Mouse (Mus musculus) pancreas, adult 10 weeks (tissue): Measurements from ENCODE around the gene Wrnip1. TPM values are rescaled to one million over a fixed set of nuclear protein-coding genes. Genes with fewer than 3 reads are reported as not detected.

Source experiments
- polyA plus RNA-seq: library from polyadenylated mRNA; stranded (reverse); fragments of 350-450 nt; fragmentation: Illumina TruSeq; extraction: RNeasy Lipid Tissue Mini Kit (QIAGEN cat#74804); gene quantifications from one replicate; pipeline ENCODE4 v1.2.3, GENCODE M21; 2015; ENCODE audit warnings: low read depth, low replicate concordance; ENCODE audit not compliant: insufficient read depth

The Wrnip1 gene
- 10.4 TPM for polyA plus RNA-seq

DNA sequence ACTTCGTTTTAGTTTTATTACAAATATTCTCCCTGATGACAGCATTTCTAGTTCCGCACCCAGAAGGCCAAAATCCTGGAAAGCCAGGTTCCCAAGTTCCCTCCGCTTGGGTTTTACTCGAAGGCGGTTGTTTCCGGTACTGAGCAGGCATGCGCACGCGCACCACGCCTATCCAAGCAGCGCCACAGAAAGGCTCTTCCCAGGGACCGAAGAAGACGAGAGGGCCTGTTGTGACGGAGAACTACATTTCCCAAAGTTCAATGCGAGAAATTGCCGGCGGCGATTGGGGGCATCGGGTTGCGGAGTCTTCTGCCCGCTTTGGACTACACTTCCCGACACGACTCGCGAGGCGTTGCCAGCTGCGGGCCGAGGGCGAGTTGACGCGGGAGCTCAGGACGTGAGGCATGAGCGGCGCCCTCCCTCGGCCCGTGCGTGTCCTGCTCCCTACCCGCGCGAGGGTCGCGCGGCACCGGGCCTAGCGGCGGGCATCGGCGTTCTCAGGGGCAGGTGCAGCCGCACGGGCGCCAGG, at the start of gene Wrnip1:
Gene Wrnip1 (plus strand): TSS at position 346 of the 529 bp plus-strand sequence.

DNA sequence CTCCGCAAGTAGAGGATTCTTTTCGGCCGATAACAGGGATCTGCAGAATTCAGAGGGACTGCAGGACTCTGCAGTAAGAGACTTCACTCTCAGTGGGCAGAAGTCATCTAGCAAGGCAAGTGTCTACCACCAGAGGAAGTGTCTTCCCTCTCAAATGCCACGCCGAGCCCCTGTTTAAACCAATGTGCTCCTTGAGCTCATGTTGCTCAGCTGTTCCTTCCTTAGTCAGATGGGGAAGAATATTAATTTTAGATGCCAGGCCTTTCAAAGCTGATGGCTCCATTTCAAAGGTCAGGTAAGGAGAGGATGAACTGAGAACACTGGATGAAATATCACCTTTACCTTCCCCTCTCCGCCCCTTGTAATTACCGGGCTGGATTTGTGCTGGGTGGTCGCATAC, 18.0 kb upstream of the Wrnip1 start, which contains the start of gene Mylk4:
Gene Mylk4 (minus strand): TSS at position 139 of the 400 bp plus-strand sequence.

DNA sequence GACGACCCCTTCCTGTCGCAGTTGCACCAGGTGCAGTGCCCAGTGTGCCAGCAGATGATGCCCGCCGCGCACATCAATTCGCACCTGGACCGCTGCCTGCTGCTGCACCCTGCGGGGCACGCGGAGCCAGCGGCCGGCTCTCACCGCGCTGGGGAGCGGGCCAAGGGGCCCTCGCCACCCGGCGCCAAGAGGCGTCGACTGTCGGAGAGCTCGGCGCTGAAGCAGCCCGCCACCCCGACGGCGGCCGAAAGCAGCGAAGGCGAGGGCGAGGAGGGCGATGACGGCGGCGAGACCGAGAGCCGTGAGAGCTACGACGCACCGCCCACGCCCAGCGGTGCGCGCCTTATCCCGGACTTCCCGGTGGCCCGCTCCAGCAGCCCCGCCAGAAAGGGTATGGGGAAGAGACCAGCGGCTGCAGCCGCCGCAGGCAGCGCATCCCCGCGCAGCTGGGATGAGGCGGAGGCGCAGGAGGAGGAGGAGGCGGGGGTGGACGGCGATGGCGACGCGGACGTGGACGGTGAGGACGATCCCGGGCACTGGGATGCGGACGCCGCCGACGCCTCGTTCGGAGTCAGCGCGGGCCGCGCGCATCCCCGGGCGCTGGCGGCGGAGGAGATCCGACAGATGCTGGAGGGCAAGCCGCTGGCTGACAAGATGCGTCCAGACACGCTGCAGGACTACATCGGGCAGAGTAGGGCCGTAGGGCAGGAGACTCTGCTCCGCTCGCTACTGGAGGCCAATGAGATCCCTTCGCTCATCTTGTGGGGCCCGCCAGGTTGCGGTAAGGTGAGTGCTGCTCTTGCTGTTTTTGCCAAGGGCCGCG, 632 bp downstream of the Wrnip1 start, which contains the start of gene D930007J09Rik:
Gene D930007J09Rik (minus strand): TSS at position 591 of the 823 bp plus-strand sequence.

DNA sequence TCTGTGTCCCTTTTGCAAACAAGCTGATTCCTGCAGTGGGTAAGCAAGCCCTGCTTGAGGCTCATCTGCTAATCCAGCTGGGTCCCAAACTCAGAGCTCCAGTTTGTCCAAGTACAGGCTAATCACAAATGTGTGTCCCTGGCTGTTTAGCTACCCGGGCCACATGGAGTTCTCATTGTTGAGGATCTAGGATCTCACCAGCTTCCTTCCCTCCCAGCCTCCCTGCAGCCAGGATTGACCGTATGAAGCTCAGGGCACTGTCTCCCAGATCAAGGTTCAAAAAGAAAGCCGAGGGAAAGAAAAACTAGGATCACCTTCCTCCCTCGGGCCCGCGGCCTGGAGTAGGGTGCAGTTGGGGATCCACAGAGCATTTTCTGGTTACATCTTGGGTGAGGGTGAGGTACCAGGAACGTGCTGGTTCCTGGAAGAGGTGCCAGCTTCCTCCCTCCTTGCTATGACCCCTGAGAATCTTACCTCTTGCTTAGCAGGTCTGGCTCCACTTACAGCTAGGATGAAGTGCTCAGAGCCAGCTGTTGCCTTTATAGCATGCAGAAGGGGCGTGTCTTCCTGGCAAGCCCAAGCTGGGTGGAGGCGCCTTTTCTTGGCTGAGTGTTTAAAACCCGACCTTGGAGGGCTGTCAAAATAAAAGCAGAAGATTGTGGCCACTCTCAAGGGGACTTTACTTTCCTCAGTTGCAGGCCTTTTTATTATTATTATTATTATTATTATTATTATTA, 49.0 kb downstream of the Wrnip1 start, which contains the start of gene Serpinb1a:
Gene Serpinb1a (minus strand): TSS at position 518 of the 737 bp plus-strand sequence.

Other genes starting within 250 kb of the Wrnip1 start
- not detected for gene Mylk4, start 18.1 kb upstream of the Wrnip1 start, polyA plus RNA-seq
- not detected for gene D930007J09Rik, start 811 bp downstream of the Wrnip1 start, polyA plus RNA-seq
- 33.7 TPM for gene Serpinb1a, start 49.1 kb downstream of the Wrnip1 start, polyA plus RNA-seq
- gene Serpinb1c, start 96.2 kb downstream of the Wrnip1 start, polyA plus RNA-seq = not detected
- 9.6 TPM for gene Serpinb6b, start 163.2 kb downstream of the Wrnip1 start, polyA plus RNA-seq
- gene Serpinb9, start 201.2 kb downstream of the Wrnip1 start, polyA plus RNA-seq = 5.0 TPM
- gene Serpinb9b, start 225.4 kb downstream of the Wrnip1 start, polyA plus RNA-seq = 0.24 TPM